Mouse (Mus musculus): ENCODE measurements around the gene Mier1. TPM values are rescaled to one million over a fixed set of nuclear protein-coding genes. Genes with fewer than 3 reads are reported as not detected.

The Mier1 gene
- polyA plus RNA-seq, 1 experiment from 2014 or later: 41.4 TPM

DNA sequence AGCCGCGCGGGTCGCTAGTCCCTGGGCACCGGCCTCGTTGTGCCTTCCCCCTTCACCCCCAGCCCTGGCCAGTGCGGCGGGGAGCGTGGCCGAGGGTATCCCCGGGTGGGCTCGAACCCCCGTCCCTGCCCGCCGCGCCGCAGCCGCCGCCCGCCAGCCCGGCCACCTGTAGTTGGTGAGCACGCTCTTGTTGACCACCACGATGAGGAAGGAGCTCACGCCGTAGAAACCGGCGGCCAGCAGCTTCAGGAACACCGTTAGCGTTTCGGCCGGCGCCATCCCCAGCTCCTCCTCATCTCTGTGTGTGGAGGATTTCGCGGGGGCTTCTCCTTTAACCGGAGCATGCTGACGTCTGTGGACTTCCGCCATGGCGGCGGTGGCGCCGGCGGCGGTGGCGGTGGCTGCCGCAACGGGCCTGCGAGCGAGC lies 100.3 kb downstream of the Mier1 start:
- H3K27me3 ChIP-seq (ENCODE audit: insufficient read depth, low read length): no peaks in the 10 kb centered on the region
- H3K4me2 ChIP-seq (ENCODE audit: low read length): peak overlapping the region; percentile 82
- peaks cover 2% of the 10 kb centered on the region; the same call in 1 of the 2 replicates for H3K36me3 ChIP-seq (ENCODE audit: insufficient read depth, low read length)
- no peak for TF ChIP-seq CTCF (IDR thresholded peaks at IDR 0.05; ENCODE audit: low read depth)
- H3K4me3 ChIP-seq (replicated peaks; ENCODE audit: low read depth, low read length): peak overlapping the region; percentile 96
- ATAC-seq (replicated peaks; ENCODE audit: low FRiP score, low read depth) (peak; percentile 60), DNase-seq (ENCODE audit: low spot score) (peak; percentile 75)
- no peaks in the 10 kb centered on the region for H3K4me1 ChIP-seq (replicated peaks; ENCODE audit: insufficient read depth, low read length)
- peak overlapping the region; percentile 99 for H3K9ac ChIP-seq (ENCODE audit: low read depth, low read length)
- peak overlapping the region; percentile 99 for H3K27ac ChIP-seq
- under 1% methylated on average over 47 of the region's 48 CpGs for WGBS
- no peaks in the 10 kb centered on the region for H3K9me3 ChIP-seq (replicated peaks; ENCODE audit: low read length)

Other genes with a start within 250 kb of the Mier1 start
- gene Tctex1d1, start 135.8 kb upstream of the Mier1 start, polyA plus RNA-seq (2015; fragmentation: Nextera tagmentation; extraction: Ambion mirVana): 0.69 and 1.0 TPM in 2 replicates
- not detected in 2 replicates for gene Insl5, start 87.5 kb upstream of the Mier1 start, polyA plus RNA-seq (2015; fragmentation: Nextera tagmentation; extraction: Ambion mirVana)
- gene Wdr78, start 165 bp downstream of the Mier1 start, polyA plus RNA-seq (2015; fragmentation: Nextera tagmentation; extraction: Ambion mirVana): 1.4 and 1.6 TPM in 2 replicates
- gene Slc35d1, start 100.8 kb downstream of the Mier1 start, polyA plus RNA-seq (2015; fragmentation: Nextera tagmentation; extraction: Ambion mirVana): 8.2 and 9.4 TPM in 2 replicates
- gene 4921539E11Rik, start 176.5 kb downstream of the Mier1 start, polyA plus RNA-seq (2015; fragmentation: Nextera tagmentation; extraction: Ambion mirVana): not detected in 2 replicates
- 24.0 and 24.2 TPM in 2 replicates for gene Oma1, start 199.4 kb downstream of the Mier1 start, polyA plus RNA-seq (2015; fragmentation: Nextera tagmentation; extraction: Ambion mirVana)

All from kidney, postnatal 0 days (tissue).